Mouse (Mus musculus): ENCODE data around the gene Cd3e.

The Cd3e gene

GRCm38 (mm10) chr9:45009180-45010078 lies at the start of gene Cd3e:
Gene Cd3e, minus strand, starts transcription at chr9:45009627.
- in situ Hi-C loops (cut with MboI; ENCODE audit: unreplicated experiment in 2 of 2): loop anchor here in 1 of 2 experiments (5.0 kb wide), 1 partner anchor 37 kb away; no protein-coding TSS in a partner anchor

- in situ Hi-C loops (cut with MboI; ENCODE audit: unreplicated experiment in 2 of 2): loop anchor here (5.0 to 10.0 kb wide), 2 partner anchors 56 to 59 kb away; partner anchors contain the start of gene Scn2b (in 2 of the 2)
Measured at GRCm38 (mm10) chr9:45058304-45058940, 49.0 kb upstream of the Cd3e start.

GRCm38 (mm10) chr9:45055082-45055713 lies 45.8 kb upstream of the Cd3e start, which contains the start of gene Mpzl3:
Gene Mpzl3, plus strand, starts transcription at chr9:45055186.
- in situ Hi-C loops (cut with MboI; ENCODE audit: unreplicated experiment in 2 of 2): loop anchor here (5.0 to 10.0 kb wide), 2 partner anchors 60 to 62 kb away; partner anchors contain the start of gene Scn2b (in 2 of the 2)

GRCm38 (mm10) chr9:45050301-45050700 lies 40.9 kb upstream of the Cd3e start:
- in situ Hi-C loops (cut with MboI; ENCODE audit: unreplicated experiment in 2 of 2): loop anchor here in 1 of 2 experiments (10.0 kb wide), 1 partner anchor 64 kb away; the partner anchor contains the start of gene Scn2b

GRCm38 (mm10) chr9:45049731-45050130 lies 40.3 kb upstream of the Cd3e start:
- in situ Hi-C loops (cut with MboI; ENCODE audit: unreplicated experiment in 2 of 2): loop anchor here in 1 of 2 experiments (10.0 to 25.0 kb wide), 2 partner anchors 65 to 238 kb away; partner anchors contain the start of gene Scn2b

- in situ Hi-C loops (cut with MboI; ENCODE audit: unreplicated experiment in 2 of 2): loop anchor here in 1 of 2 experiments (25.0 kb wide), 1 partner anchor 239 kb away; no protein-coding TSS in a partner anchor
Measured at GRCm38 (mm10) chr9:45048511-45048910, 39.1 kb upstream of the Cd3e start.

GRCm38 (mm10) chr9:45046973-45047372 lies 37.5 kb upstream of the Cd3e start:
- in situ Hi-C loops (cut with MboI; ENCODE audit: unreplicated experiment in 2 of 2): loop anchor here in 1 of 2 experiments (25.0 kb wide), 1 partner anchor 240 kb away; no protein-coding TSS in a partner anchor

- in situ Hi-C loops (cut with MboI; ENCODE audit: unreplicated experiment in 2 of 2): loop anchor here in 1 of 2 experiments (25.0 kb wide), 1 partner anchor 244 kb away; no protein-coding TSS in a partner anchor
Measured at GRCm38 (mm10) chr9:45042947-45043346, 33.5 kb upstream of the Cd3e start.

GRCm38 (mm10) chr9:45042056-45042720 lies 32.8 kb upstream of the Cd3e start:
- in situ Hi-C loops (cut with MboI; ENCODE audit: unreplicated experiment in 2 of 2): loop anchor here in 1 of 2 experiments (25.0 kb wide), 1 partner anchor 245 kb away; no protein-coding TSS in a partner anchor

- in situ Hi-C loops (cut with MboI; ENCODE audit: unreplicated experiment in 2 of 2): loop anchor here in 1 of 2 experiments (25.0 kb wide), 1 partner anchor 246 kb away; no protein-coding TSS in a partner anchor
Measured at GRCm38 (mm10) chr9:45041131-45041838, 31.9 kb upstream of the Cd3e start.

GRCm38 (mm10) chr9:45040066-45040845 lies 30.8 kb upstream of the Cd3e start:
- in situ Hi-C loops (cut with MboI; ENCODE audit: unreplicated experiment in 2 of 2): loop anchor here in 1 of 2 experiments (25.0 kb wide), 1 partner anchor 247 kb away; no protein-coding TSS in a partner anchor

GRCm38 (mm10) chr9:45039499-45039898 lies 30.1 kb upstream of the Cd3e start, which contains the start of gene Mpzl2:
Gene Mpzl2, plus strand, starts transcription at chr9:45039799.
- in situ Hi-C loops (cut with MboI; ENCODE audit: unreplicated experiment in 2 of 2): loop anchor here in 1 of 2 experiments (25.0 kb wide), 1 partner anchor 248 kb away; no protein-coding TSS in a partner anchor

- in situ Hi-C loops (cut with MboI; ENCODE audit: unreplicated experiment in 2 of 2): loop anchor here in 1 of 2 experiments (25.0 kb wide), 1 partner anchor 249 kb away; no protein-coding TSS in a partner anchor
Measured at GRCm38 (mm10) chr9:45037803-45038202, 28.4 kb upstream of the Cd3e start.

- in situ Hi-C loops (cut with MboI; ENCODE audit: unreplicated experiment in 2 of 2): loop anchor here in 1 of 2 experiments (25.0 kb wide), 1 partner anchor 253 kb away; no protein-coding TSS in a partner anchor
Measured at GRCm38 (mm10) chr9:45034526-45034925, 25.1 kb upstream of the Cd3e start.

GRCm38 (mm10) chr9:45032261-45032660 lies 22.8 kb upstream of the Cd3e start:
- in situ Hi-C loops (cut with MboI; ENCODE audit: unreplicated experiment in 2 of 2): loop anchor here in 1 of 2 experiments (25.0 kb wide), 1 partner anchor 255 kb away; no protein-coding TSS in a partner anchor

GRCm38 (mm10) chr9:45030341-45030740 lies 20.9 kb upstream of the Cd3e start:
- in situ Hi-C loops (cut with MboI; ENCODE audit: unreplicated experiment in 2 of 2): loop anchor here in 1 of 2 experiments (25.0 kb wide), 1 partner anchor 257 kb away; no protein-coding TSS in a partner anchor

- in situ Hi-C loops (cut with MboI; ENCODE audit: unreplicated experiment in 2 of 2): loop anchor here (5.0 to 25.0 kb wide), 6 partner anchors 90 to 387 kb away; partner anchors contain the start of genes Fxyd2 (in 1 of the 2) and Scn2b (in 1 of the 2)
Measured at GRCm38 (mm10) chr9:45027376-45027775, 17.9 kb upstream of the Cd3e start.

Measured in v-Abl transformed pro-B cells (cell line).